Mouse (Mus musculus) liver, embryonic 14.5 days (tissue): ENCODE results near the gene Avpr1a.

Source experiments
- CTCF ChIP-seq: IDR thresholded peaks from 2 replicates; pipeline ENCODE4 v1.5.1; 2016; ENCODE audit warnings: antibody characterized with exemption, low read depth, control low read depth
- EP300 ChIP-seq: IDR thresholded peaks from 2 replicates; pipeline ENCODE4 v1.6.1; 2016; ENCODE audit warnings: antibody characterized with exemption, low read depth

GRCm38 (mm10) chr10:122498551-122498950 is 50.3 kb downstream of the Avpr1a start:
- TF ChIP-seq CTCF (no peak), EP300 (no peak)
